Mouse (Mus musculus) kidney, postnatal 4 days (tissue): ENCODE results near the gene Ostn.

Source experiments
- DNase-seq, 2 experiments: peaks; one replicate each; pipeline ENCODE4 v3.0.0; 2021; ENCODE audit warnings: mixed read lengths in 2 of 2

Ostn gene

GRCm38 (mm10) chr16:27387634-27388611 lies 80.6 kb downstream of the Ostn start:
- DNase-seq, result peak in 1 of 2 experiments; percentile 11

- peak; percentile 84 to 90 for DNase-seq
Observed at GRCm38 (mm10) chr16:27388761-27389451, 81.6 kb downstream of the Ostn start, which contains the start of gene Ccdc50. Gene Ccdc50, plus strand, starts transcription at chr16:27388869.

GRCm38 (mm10) chr16:27389534-27390282 lies 82.4 kb downstream of the Ostn start:
- DNase-seq, result peak; percentile 7 to 28

- no peak for DNase-seq
Observed at GRCm38 (mm10) chr16:27390306-27390705, 83.0 kb downstream of the Ostn start.

- no peak for DNase-seq
Observed at GRCm38 (mm10) chr16:27391845-27392244, 84.6 kb downstream of the Ostn start.

GRCm38 (mm10) chr16:27395251-27396037 lies 88.2 kb downstream of the Ostn start:
- DNase-seq, result no peak

GRCm38 (mm10) chr16:27396951-27397350 lies 89.7 kb downstream of the Ostn start:
- DNase-seq, result no peak

GRCm38 (mm10) chr16:27399026-27399718 lies 91.9 kb downstream of the Ostn start:
- no peak for DNase-seq

GRCm38 (mm10) chr16:27399719-27400253 lies 92.5 kb downstream of the Ostn start:
- DNase-seq, result no peak
